Comparison of ENCODE assay signal across 8 mouse cellular contexts in genomic region chr1:91493938-91494337, GRCm38 (mm10). TPM values are rescaled to one million over a fixed set of nuclear protein-coding genes. Genes with fewer than 3 reads are reported as not detected.
DNase-seq lines count a peak whose midpoint lies in the region; ATAC-seq lines count a peak whose summit lies in the region.

No protein-coding gene starts in this region.

- no peak for DNase-seq in kidney, adult 9 months
- peak; percentile 47 for DNase-seq in cerebellum, adult 9-11 months
- no peak for DNase-seq in adrenal gland, adult 8-10 months
- DNase-seq in natural killer cell, adult 2 months (ENCODE audit: low spot score in 2 of 2) = no peak
- no peak for DNase-seq in adipocyte (ENCODE audit: low spot score)

- WGBS in kidney, embryonic 15.5 days = 42% methylated on average over 3 of the region's 3 CpGs
- WGBS in hindbrain, embryonic 12.5 days = 56% methylated on average over 3 of the region's 3 CpGs
- 47% methylated on average over 3 of the region's 3 CpGs for WGBS in midbrain, embryonic 15.5 days

- peak overlapping the region; percentile 96 for H3K4me3 ChIP-seq in kidney, embryonic 15.5 days (replicated peaks)
- peak overlapping the region; percentile 90 for H3K4me3 ChIP-seq in hindbrain, embryonic 12.5 days
- peak overlapping the region; percentile 69 for H3K4me3 ChIP-seq in midbrain, embryonic 15.5 days

- 0 out of 2 replicates have a peak, but pooled peaks have one; percentile 1 for ATAC-seq in kidney, embryonic 15.5 days (replicated peaks; ENCODE audit: low FRiP score)
- ATAC-seq in hindbrain, embryonic 12.5 days (ENCODE audit: low FRiP score) = peak; percentile 44
- peak; percentile 24 for ATAC-seq in midbrain, embryonic 15.5 days (replicated peaks)

- H3K36me3 ChIP-seq in kidney, embryonic 15.5 days = no peaks in the 10 kb centered on the region
- H3K36me3 ChIP-seq in hindbrain, embryonic 12.5 days = no peaks in the 10 kb centered on the region
- no peaks in the 10 kb centered on the region for H3K36me3 ChIP-seq in midbrain, embryonic 15.5 days (replicated peaks)

- H3K9me3 ChIP-seq in kidney, embryonic 15.5 days (replicated peaks) = no peaks in the 10 kb centered on the region
- no peaks in the 10 kb centered on the region for H3K9me3 ChIP-seq in hindbrain, embryonic 12.5 days (replicated peaks)
- no peaks in the 10 kb centered on the region for H3K9me3 ChIP-seq in midbrain, embryonic 15.5 days

- H3K9ac ChIP-seq in kidney, embryonic 15.5 days = peak overlapping the region; percentile 71
- peak overlapping the region; percentile 93; the same call in 1 of the 2 replicates for H3K9ac ChIP-seq in hindbrain, embryonic 12.5 days
- peak overlapping the region; percentile 23; the same call in 1 of the 2 replicates for H3K9ac ChIP-seq in midbrain, embryonic 15.5 days

- peaks cover 16% of the 10 kb centered on the region for H3K4me1 ChIP-seq in kidney, embryonic 15.5 days
- peaks cover 16% of the 10 kb centered on the region for H3K4me1 ChIP-seq in hindbrain, embryonic 12.5 days
- H3K4me1 ChIP-seq in midbrain, embryonic 15.5 days = peaks cover 21% of the 10 kb centered on the region

- H3K27ac ChIP-seq in kidney, embryonic 15.5 days = no peak overlapping the region
- H3K27ac ChIP-seq in hindbrain, embryonic 12.5 days = no peak overlapping the region
- no peak overlapping the region for H3K27ac ChIP-seq in midbrain, embryonic 15.5 days

- peak overlapping the region; percentile 89 for H3K4me2 ChIP-seq in kidney, embryonic 15.5 days
- peak overlapping the region; percentile 86 for H3K4me2 ChIP-seq in hindbrain, embryonic 12.5 days (replicated peaks)
- H3K4me2 ChIP-seq in midbrain, embryonic 15.5 days = peak overlapping the region; percentile 88

- no peaks in the 10 kb centered on the region for H3K27me3 ChIP-seq in kidney, embryonic 15.5 days
- H3K27me3 ChIP-seq in hindbrain, embryonic 12.5 days = no peaks in the 10 kb centered on the region
- H3K27me3 ChIP-seq in midbrain, embryonic 15.5 days (replicated peaks) = no peaks in the 10 kb centered on the region

RNA-seq across cellular contexts. Expression of gene Traf3ip1, which starts 0.5 kb away (rescaled TPM):
- 10.1 and 11.8 TPM in 2 replicates for polyA plus RNA-seq in kidney, embryonic 15.5 days (2015; fragmentation: Nextera tagmentation; extraction: Ambion mirVana)
- polyA plus RNA-seq in hindbrain, embryonic 12.5 days (2016; fragmentation: Nextera tagmentation; extraction: Ambion mirVana) = 12.9 and 13.0 TPM in 2 replicates
- 11.4 and 12.1 TPM in 2 replicates for polyA plus RNA-seq in midbrain, embryonic 15.5 days (2015; fragmentation: Nextera tagmentation; extraction: Ambion mirVana)
- 10 to 100 TPM; 11.4 to 15.7 (median 12.9) TPM for total RNA-seq in adrenal gland, adult 8-10 months (2022)

RNA-seq across cellular contexts. Expression of gene Per2, which starts 34.8 kb away (rescaled TPM):
- 2.9 and 3.6 TPM in 2 replicates for polyA plus RNA-seq in kidney, embryonic 15.5 days (2015; fragmentation: Nextera tagmentation; extraction: Ambion mirVana)
- 3.6 and 3.8 TPM in 2 replicates for polyA plus RNA-seq in hindbrain, embryonic 12.5 days (2016; fragmentation: Nextera tagmentation; extraction: Ambion mirVana)
- 5.1 and 5.3 TPM in 2 replicates for polyA plus RNA-seq in midbrain, embryonic 15.5 days (2015; fragmentation: Nextera tagmentation; extraction: Ambion mirVana)
- 10 to 100 TPM; 42.5 to 75.0 (median 45.4) TPM for total RNA-seq in adrenal gland, adult 8-10 months (2022)

RNA-seq across cellular contexts. Expression of gene Asb1, which starts 46.4 kb away (rescaled TPM):
- 5.2 and 5.4 TPM in 2 replicates for polyA plus RNA-seq in kidney, embryonic 15.5 days (2015; fragmentation: Nextera tagmentation; extraction: Ambion mirVana)
- polyA plus RNA-seq in hindbrain, embryonic 12.5 days (2016; fragmentation: Nextera tagmentation; extraction: Ambion mirVana) = 14.8 and 17.7 TPM in 2 replicates
- 11.8 and 12.5 TPM in 2 replicates for polyA plus RNA-seq in midbrain, embryonic 15.5 days (2015; fragmentation: Nextera tagmentation; extraction: Ambion mirVana)
- total RNA-seq in adrenal gland, adult 8-10 months (2022) = 10 to 100 TPM; 22.5 to 25.4 (median 23.4) TPM

Comparison
In these comparisons a context has a peak if more than half of its experiments do, and no peak if none do; other contexts are left out.
1. H3K9ac ChIP-seq: peak in every context shown above with its lines; median percentile 93 in hindbrain, embryonic 12.5 days; 71 in kidney, embryonic 15.5 days; 23 in midbrain, embryonic 15.5 days.